Mouse (Mus musculus) mesoderm, embryonic 11.5 days (tissue): Measurements from ENCODE around the gene Usp39.
A peak's percentile ranks its signal among the peaks of the same experiment; 100 is the strongest.

Experiments used
- DNase-seq: peaks from one replicate; pipeline ENCODE4 v3.0.0-alpha.2; 2012; ENCODE audit warnings: low read depth, low spot score

Usp39 gene

GRCm38 (mm10) chr6:72302349-72302925 lies 42.5 kb downstream of the Usp39 start:
- no peak for DNase-seq

GRCm38 (mm10) chr6:72297825-72298224 lies 47.2 kb downstream of the Usp39 start:
- no peak for DNase-seq

GRCm38 (mm10) chr6:72292972-72293651 lies 51.9 kb downstream of the Usp39 start:
- DNase-seq = no peak

- no peak for DNase-seq
Measured at GRCm38 (mm10) chr6:72289484-72289883, 55.5 kb downstream of the Usp39 start.

- peak; percentile 44 for DNase-seq
Measured at GRCm38 (mm10) chr6:72283914-72284313, 61.1 kb downstream of the Usp39 start.

DNA sequence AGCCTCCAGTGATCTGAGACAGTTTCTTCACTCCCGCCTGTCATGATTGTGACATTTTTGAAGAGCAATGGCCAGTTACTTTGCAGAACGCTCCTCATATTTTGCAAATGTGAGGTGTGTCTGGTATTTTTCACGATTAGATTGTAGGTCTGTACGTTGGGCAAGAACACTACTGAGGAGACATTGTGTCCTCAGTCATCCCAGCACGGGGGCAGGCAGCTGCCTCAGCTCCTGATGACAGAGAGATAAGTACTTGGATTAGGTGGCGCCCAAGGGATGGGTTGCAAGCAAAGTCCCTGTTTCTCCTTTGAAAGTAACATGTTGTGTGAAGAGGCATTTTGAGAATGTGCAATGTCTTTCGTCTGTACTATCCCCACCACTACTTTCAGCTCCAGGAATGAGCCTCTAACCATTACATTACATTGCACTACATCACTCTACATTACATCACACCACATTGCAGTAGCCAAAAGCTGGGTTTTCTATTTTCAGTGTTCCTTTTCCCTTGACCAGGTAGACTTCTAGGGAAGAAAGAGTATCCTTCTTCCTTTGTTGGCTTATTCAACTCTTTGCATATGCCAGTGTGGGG lies 64.5 kb downstream of the Usp39 start:
- DNase-seq = no peak

DNA sequence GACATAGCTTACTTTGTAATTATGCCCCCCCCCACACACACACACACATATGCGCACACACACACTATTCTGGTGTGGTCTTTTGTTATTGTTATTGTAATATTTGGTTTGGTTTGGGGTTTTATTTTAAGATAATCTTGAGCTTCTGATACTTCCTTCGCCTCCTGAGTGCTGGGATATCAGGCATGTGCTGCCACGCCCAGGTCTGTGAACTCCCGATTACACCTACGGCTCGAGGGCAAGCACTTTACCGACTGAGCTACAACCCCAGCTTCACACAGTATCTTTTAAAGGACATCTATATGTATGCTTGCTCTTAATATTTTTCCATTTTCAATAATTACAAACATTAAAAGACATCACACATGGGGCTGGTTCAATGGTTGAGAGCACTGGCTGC lies 65.5 kb downstream of the Usp39 start:
- no peak for DNase-seq

DNA sequence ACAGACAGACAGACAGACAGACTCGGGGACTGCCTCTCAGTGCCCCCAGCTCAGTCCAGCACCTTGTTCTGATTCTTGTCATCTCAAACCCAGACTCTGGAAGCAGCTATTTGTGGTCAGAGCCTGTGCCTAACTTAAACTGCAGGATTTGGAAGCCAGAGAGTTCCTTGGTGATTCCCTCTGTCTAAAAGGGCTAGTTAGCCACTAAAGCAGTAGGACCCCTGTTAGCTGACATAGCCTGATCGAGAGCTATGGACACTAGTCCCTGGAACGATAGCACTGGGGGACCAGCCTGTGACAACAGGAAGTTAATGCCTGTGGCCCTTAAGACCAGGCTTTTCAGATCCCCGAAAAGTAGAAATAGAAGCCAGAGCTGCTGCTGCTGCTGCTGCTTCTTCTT lies 66.1 kb downstream of the Usp39 start:
- no peak for DNase-seq

DNA sequence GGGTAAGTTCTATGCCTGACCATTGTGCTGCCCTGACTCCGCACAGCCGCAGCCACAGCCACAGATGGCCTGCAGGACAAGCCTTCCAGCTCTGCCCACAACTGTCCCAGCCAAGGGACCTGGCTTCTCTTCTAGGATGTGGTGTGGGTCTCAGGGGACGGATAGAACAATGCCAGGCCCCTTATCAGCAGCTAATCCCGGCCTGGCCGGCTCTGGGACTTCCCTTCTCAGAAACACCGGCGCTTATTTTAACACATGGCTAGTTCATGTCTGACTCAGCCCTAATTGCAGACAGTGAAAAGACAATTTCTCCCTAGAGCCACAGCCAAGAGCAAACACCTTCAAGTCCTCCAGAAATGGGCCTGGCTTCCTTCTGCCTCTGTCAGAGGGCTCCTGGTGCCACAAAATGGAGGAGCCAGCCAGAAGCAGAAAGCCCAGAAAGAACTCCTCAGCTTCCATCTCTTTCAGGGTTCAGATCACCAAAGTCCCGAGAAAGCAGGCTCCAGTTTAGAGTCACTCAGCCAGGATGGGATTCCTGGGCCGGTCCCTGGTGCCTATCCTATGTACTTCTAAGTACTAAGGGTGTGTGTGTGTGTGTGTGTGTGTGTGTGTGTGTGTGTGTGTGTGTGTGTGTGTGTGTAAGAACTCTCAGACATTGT lies 67.3 kb downstream of the Usp39 start:
- no peak for DNase-seq

- no peak for DNase-seq
Measured at GRCm38 (mm10) chr6:72276972-72277441, 68.0 kb downstream of the Usp39 start.

DNA sequence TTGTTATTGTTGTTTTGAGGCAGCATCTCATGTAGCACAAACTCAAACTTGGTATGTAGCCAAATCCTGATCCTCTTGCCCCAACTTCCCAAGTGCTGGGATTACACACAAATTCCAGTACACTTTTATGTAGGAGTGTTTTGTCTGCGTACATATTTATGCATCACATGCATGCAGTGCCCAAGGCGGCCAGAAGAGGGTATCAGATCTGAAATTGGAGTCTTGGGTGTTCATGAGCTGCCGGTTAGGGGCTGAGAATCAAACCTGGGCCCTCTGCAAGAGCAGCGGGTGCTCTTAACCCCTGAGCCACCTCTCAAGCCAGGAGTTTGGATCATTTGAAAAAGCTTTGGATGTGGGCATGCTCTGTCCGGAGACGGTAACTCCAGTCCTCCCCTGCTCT lies 68.8 kb downstream of the Usp39 start:
- no peak for DNase-seq

DNA sequence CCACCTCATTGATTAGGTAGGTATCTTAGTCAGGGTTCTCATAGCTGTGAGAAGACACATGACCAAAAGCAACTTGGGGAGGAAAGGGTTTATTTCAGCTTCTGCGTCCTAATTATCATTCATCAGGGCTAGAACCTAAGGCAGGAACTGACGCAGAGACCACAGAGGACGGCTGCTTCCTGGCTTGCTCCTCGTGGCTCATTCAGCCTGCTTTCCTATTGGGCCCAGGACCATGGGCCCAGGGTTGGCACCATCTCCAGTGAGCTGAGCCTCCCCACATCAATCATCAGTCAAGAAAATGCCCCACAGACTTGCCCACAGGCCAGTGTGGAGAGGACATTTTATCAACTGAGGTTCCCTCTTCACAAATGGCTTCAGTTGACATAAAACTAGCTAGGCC lies 69.5 kb downstream of the Usp39 start:
- DNase-seq = no peak

DNA sequence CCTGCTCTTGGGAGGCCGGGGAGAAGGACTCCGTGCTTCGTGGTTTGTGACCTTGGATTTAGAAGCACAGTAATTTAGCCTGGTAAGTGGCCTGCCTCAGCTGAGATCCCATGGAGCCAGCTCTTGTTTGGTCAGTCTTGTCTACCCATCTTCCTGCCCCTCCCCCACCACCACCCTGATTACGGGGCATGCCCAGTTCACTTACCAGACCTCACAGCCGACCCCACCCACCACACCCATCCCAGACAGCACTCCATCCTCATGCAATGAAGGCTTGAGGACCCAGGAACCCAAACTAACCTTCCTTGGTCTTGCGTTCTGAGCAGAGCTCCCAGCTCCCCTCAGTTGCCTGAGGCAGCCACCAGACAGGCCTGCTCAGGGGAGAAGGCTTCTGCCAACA lies 71.8 kb downstream of the Usp39 start:
- DNase-seq = no peak

DNA sequence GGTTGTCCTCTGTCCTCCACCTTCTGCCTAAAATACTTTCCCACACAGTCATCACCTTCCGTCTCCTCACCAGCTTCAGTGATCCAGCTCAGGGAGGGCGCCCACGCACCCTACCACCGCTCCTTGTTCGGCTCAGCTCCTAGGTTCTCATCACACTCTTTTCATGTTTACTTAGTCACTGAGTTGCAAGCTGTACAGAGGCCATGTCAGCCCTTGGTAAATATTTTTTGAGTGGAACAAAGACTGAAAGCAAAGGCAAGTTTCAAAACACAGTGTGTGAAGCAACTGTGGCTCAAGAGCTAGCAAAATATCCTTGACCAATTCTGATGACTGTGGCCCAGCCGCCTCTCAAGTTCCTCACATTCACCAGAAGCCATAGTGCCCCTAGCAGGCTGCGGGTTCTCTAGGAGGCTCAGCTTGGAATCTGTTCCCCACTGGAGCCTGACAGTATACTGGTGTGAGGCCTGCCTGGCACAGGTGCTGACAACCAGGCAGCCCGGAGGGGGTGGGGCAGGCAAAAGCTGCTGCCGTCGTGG lies 72.8 kb downstream of the Usp39 start:
- no peak for DNase-seq

DNA sequence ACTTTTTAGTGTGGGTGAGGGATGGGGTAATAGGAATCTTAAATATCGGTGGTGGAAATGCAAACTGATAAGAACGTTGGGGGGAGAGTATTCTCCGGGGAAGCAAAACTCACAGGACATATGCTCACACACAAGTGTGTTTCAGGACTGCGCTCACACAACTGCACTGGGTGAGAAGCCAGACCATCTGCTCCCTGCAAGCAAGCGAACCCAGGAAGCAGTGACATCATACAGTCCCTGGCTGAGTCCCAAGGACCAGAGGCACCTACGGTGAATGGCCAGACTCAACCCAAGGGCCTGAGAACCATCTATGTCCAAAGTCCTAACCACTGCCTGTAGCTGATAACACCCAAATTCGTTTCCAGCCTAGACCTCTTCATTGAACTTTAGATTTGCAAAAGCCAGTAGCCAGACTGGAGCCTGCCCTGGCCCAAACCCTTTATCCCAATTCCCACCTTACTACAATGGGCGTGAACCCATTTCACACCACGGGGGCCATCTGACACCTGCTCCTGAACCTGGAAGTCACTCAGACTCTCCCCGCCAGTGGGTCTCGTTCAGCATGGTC lies 73.9 kb downstream of the Usp39 start:
- DNase-seq = no peak

- DNase-seq = no peak
Measured at GRCm38 (mm10) chr6:72270258-72270657, 74.7 kb downstream of the Usp39 start.
